Mouse (Mus musculus) lung, adult 18-20 months (tissue): ENCODE data around the gene Sept4.

Source experiments
- DNase-seq, 2 experiments: peaks; one replicate each; pipeline ENCODE4 v3.0.0; 2022; ENCODE audit warnings: mixed read lengths in 2 of 2

The Sept4 gene

GRCm38 (mm10) chr11:87602234-87602633 is 33.5 kb downstream of the Sept4 start:
- DNase-seq: no peak

GRCm38 (mm10) chr11:87603571-87603970 is 34.9 kb downstream of the Sept4 start:
- no peak for DNase-seq

- peak in 1 of 2 experiments; percentile 48 for DNase-seq
These were observed 40.6 kb downstream of the Sept4 start for GRCm38 (mm10) chr11:87609264-87609663.

- DNase-seq: no peak
These were observed 42.8 kb downstream of the Sept4 start for GRCm38 (mm10) chr11:87611547-87611946.

GRCm38 (mm10) chr11:87613972-87614371 is 45.3 kb downstream of the Sept4 start:
- DNase-seq: no peak

- no peak for DNase-seq
These were observed 46.8 kb downstream of the Sept4 start for GRCm38 (mm10) chr11:87615551-87615950.

- no peak for DNase-seq
These were observed 47.2 kb downstream of the Sept4 start for GRCm38 (mm10) chr11:87615952-87616351.

GRCm38 (mm10) chr11:87616790-87617474 is 48.2 kb downstream of the Sept4 start, which contains the start of gene Hsf5:
Hsf5 (plus strand) TSS chr11:87617164.
- no peak for DNase-seq

GRCm38 (mm10) chr11:87617606-87618005 is 48.9 kb downstream of the Sept4 start:
- DNase-seq: no peak

- no peak for DNase-seq
These were observed 54.5 kb downstream of the Sept4 start for GRCm38 (mm10) chr11:87623160-87623559.

- peak; percentile 24 to 55 for DNase-seq
These were observed 61.2 kb downstream of the Sept4 start for GRCm38 (mm10) chr11:87629859-87630258.

- DNase-seq: no peak
These were observed 70.1 kb downstream of the Sept4 start for GRCm38 (mm10) chr11:87638793-87639192.

- peak; percentile 71 to 77 for DNase-seq
These were observed 70.5 kb downstream of the Sept4 start for GRCm38 (mm10) chr11:87639206-87639605.
